Mouse (Mus musculus) cortical plate, adult 2 months (tissue): ENCODE measurements around the gene 1300017J02Rik.

ENCODE experiments used
- CTCF ChIP-seq: fragments of 200-500 bp; IDR thresholded peaks from 2 replicates; pipeline ENCODE4 v1.5.1; 2011; ENCODE audit warnings: mild to moderate bottlenecking, control low read depth, low read length; ENCODE audit not compliant: insufficient read depth; ENCODE audit errors: extremely low read depth
- POLR2A ChIP-seq: fragments of 200-500 bp; IDR thresholded peaks from 2 replicates; pipeline ENCODE4 v1.6.1; 2011; ENCODE audit warnings: mild to moderate bottlenecking, low read length, control low read depth; ENCODE audit not compliant: insufficient read depth; ENCODE audit errors: extremely low read depth

GRCm38 (mm10) chr9:103214281-103214680, 90.6 kb downstream of the 1300017J02Rik start:
- TF ChIP-seq CTCF (no peak), POLR2A (no peak)
